Mouse (Mus musculus) cortical plate, adult 2 months (tissue): ENCODE data around the gene Cx3cr1. TPM values are rescaled to one million over a fixed set of nuclear protein-coding genes. Genes with fewer than 3 reads are reported as not detected.

ENCODE experiments used
- H3K27ac ChIP-seq: fragments of 200-500 bp; 2 replicates; pipeline ENCODE4 v1.5.1; 2012; ENCODE audit warnings: low read length, control low read depth, inconsistent platforms; ENCODE audit not compliant: insufficient read depth
- H3K4me1 ChIP-seq: fragments of 200-500 bp; 2 replicates; pipeline ENCODE4 v1.6.1; 2011; ENCODE audit warnings: low read length; ENCODE audit not compliant: control insufficient read depth, insufficient read depth
- H3K4me3 ChIP-seq: fragments of 200-500 bp; 2 replicates; pipeline ENCODE4 v1.5.1; 2011; ENCODE audit warnings: mild to moderate bottlenecking, low read length, control low read depth; ENCODE audit not compliant: insufficient read depth
- CTCF ChIP-seq: fragments of 200-500 bp; IDR thresholded peaks from 2 replicates; pipeline ENCODE4 v1.5.1; 2011; ENCODE audit warnings: mild to moderate bottlenecking, control low read depth, low read length; ENCODE audit not compliant: insufficient read depth; ENCODE audit errors: extremely low read depth
- POLR2A ChIP-seq: fragments of 200-500 bp; IDR thresholded peaks from 2 replicates; pipeline ENCODE4 v1.6.1; 2011; ENCODE audit warnings: mild to moderate bottlenecking, low read length, control low read depth; ENCODE audit not compliant: insufficient read depth; ENCODE audit errors: extremely low read depth
- polyA plus RNA-seq: library from polyadenylated mRNA; depleted of rRNA; stranded (reverse); fragments of >200 nt; gene quantifications from 2 replicates; pipeline ENCODE4 v1.2.3, GENCODE M21; 2012

Cx3cr1 gene
- polyA plus RNA-seq, 1 experiment: 38.2 TPM

DNA sequence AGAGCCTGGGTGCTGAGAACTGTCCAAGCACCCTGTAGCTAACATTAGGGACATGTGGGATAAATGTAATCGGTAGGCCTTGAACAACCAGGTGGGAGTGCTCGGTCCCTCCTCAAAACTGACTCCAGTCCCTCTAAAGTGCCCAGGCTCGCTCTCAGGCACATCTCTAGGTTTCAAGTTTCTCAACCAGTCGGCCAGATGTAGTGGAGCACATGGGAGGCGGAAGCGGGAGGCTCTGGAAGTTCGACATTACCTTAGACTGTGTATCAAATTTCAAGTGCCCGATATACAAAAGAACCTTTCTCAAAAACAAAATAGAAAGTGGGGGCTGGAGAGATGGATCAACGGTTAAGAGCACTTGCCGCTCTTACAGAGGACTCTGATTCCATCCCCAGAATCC, 130.0 kb downstream of the Cx3cr1 start:
- H3K27ac ChIP-seq: no peak overlapping the region
- no peak overlapping the region for H3K4me3 ChIP-seq
- no peaks in the 10 kb centered on the region for H3K4me1 ChIP-seq
- TF ChIP-seq POLR2A: no peak
- no peak for TF ChIP-seq CTCF

DNA sequence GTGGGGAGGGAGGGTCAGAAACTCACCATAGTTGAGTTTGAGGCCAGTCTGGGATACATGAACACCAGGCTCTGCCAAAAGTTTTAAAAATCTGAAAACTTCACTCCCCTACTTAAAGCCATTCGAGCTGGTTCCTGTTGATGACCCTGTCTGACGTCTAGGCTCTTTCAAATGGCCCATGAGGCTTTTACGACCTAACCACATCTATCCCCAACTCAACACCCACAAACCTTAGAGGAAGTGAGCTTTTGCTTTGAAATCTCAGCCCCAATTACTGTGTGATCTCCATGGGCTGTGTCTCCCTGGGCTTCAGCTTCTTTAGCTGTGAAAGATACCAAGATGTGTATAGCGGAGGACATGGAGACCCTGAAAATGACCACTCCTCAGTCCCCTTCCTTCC, 131.2 kb downstream of the Cx3cr1 start:
- Histone ChIP-seq H3K27ac (no peak overlapping the region), H3K4me1 (no peaks in the 10 kb centered on the region), H3K4me3 (no peak overlapping the region)
- TF ChIP-seq POLR2A (no peak), CTCF (no peak)

DNA sequence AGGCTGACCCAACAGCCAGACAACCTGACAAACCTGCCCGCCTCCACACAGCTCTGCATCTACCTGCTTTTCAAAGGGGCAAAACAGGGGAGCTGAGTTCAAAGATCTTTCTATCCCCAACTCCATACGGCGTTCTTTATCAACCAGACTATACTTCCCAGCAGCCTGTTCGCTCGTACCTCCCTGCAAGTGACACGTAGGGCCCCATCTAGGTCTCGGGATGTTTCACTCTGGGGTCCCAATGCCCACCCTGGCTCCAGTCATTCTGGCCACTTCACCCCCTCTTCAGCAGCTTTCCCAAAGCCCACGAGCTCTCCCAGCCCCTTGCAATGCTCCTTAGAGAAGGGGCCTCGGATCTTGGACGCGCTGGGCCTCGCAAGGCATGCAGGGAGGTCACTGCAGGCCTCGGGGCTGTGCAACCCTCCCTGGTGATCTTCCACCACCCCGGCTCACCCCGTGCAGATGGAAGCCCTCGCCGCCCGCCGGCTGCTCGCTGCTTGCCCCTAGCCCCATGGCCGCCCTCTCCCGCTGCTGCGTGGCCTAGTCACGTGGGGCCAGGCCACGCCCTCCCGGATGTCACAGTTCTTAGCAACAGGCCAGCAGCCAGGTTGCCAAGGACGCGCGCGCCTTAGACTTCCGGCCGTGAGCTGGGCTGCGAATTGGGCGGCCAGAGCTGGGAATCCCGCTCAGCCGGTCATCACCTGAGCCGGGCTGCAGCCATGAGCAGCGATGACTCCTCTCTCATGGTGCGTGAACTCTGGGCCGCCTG, 132.5 kb downstream of the Cx3cr1 start, which contains the start of the genes Gorasp1 and Ttc21a:
Gene Gorasp1 (minus strand): TSS at position 561 of the 769 bp plus-strand sequence.
Gene Ttc21a (plus strand): TSS at position 602 of the 769 bp plus-strand sequence.
- Histone ChIP-seq H3K4me3 (peak within 1 kb of the TSS; percentile 86), H3K4me1 (no peaks in the 10 kb centered on the region), H3K27ac (peak within 1 kb of the TSS; percentile 52; the same call in 1 of the 2 replicates)
- no peak for TF ChIP-seq CTCF
- peak; percentile 84 for TF ChIP-seq POLR2A

DNA sequence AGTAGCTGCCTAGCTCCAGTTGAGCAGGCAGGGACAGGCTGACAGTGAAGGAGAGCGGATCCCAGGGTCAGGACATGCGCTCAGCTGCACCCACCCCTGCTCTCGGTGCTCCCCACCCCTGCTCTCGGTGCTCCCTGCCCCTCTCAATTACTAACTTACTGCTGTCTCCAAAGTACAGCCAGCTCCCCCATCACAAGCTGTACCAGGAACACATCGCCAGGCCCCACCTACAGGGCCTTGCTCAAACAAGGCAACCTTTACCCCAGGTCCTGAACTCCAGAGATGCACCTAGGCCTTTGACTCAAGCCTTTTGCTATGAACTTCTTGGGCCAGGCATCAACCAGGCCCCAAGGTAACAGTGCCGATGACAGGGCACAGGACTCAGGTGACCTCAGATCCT, 136.0 kb downstream of the Cx3cr1 start:
- Histone ChIP-seq H3K4me1 (no peaks in the 10 kb centered on the region), H3K4me3 (no peak overlapping the region), H3K27ac (no peak overlapping the region)
- no peak for TF ChIP-seq POLR2A
- TF ChIP-seq CTCF: no peak

DNA sequence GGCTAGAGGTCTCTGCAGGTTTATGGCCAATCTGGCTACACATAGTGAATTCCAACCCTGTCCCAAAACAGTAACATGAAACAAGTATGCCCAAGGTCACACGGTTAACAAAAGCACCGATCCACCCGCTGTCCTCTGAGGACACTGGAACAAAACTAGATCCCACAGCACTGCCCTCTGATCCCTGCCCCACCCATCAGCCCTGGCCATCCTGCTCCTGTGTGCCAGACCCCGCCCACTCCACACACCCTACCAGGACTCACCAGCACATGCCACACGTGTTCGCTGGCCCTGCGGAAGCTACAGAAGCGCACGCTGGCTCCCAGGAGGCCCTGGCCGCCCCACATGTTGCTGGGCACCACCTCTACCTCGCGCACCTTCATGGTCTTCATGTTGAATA, 137.3 kb downstream of the Cx3cr1 start:
- no peak overlapping the region for H3K4me3 ChIP-seq
- TF ChIP-seq POLR2A: no peak
- no peak overlapping the region for H3K27ac ChIP-seq
- no peaks in the 10 kb centered on the region for H3K4me1 ChIP-seq

DNA sequence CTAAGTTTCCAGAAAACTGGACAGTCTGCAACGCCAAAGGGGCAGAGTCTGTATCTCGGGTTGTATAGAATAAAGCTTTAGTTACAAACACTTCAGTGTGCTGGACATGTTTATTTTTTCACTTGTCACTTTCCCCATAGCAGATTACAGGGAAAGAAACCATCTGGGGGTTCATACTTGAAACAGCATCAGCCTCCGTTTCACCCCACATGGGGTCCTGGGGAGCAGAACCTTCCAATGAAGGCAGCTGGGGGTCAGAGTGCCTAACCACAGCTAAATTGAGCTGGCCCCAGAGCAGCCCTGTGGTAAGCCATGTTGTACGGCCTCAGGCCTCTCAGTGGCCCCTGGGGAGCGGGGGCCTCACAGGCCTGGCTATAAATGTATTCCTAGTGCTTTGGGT, 143.2 kb downstream of the Cx3cr1 start:
- no peak overlapping the region for H3K27ac ChIP-seq
- no peak overlapping the region for H3K4me3 ChIP-seq
- no peaks in the 10 kb centered on the region for H3K4me1 ChIP-seq
- TF ChIP-seq POLR2A: no peak
- TF ChIP-seq CTCF: no peak

DNA sequence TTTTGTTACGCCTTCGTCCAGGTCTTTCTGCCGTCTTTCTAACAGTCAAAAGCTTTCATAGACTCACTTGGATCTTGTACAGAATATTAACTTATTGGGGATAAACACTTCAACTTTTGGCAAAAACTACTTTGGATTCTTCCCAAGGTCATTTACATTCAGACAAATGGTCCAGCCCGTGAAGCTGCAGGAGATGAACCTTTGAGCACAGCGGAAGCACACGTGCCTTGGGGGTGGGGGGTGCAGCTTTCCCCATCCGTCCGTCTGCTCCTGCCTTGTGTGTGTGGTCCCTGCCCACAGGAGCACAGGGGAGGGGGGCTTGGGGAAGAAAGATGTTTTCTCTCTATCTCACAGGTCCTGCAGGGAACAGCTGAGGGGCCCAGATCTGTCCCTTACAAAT, 143.9 kb downstream of the Cx3cr1 start:
- TF ChIP-seq CTCF (no peak), POLR2A (no peak)
- H3K27ac ChIP-seq: no peak overlapping the region
- no peak overlapping the region for H3K4me3 ChIP-seq
- H3K4me1 ChIP-seq: no peaks in the 10 kb centered on the region

DNA sequence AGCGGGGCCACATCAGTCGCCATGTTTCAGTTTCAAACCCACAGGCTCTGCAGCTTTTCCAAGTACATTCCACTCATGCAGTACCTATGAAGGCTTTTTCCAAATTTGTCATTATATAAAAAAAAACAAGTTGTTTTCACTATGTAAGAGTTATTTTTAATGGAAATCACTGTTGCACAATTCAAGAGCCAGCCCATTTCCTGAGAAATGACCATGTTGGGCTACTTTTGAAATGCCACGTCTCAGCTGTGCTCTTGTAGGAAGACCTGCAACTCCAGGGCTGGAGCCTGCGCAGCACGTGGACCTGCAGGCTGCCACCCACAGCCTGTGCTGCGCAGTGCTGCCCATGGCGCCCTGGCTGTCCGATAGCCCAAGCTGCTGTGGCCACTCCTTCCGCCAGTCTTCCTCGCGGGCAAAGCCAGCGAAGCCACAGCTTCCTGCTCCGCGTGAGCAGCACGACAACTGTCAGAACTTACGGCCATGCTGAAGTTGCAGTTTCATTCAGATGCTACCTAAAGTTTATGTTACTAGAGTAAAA, 144.5 kb downstream of the Cx3cr1 start:
- TF ChIP-seq POLR2A (no peak), CTCF (no peak)
- no peaks in the 10 kb centered on the region for H3K4me1 ChIP-seq
- no peak overlapping the region for H3K4me3 ChIP-seq
- no peak overlapping the region for H3K27ac ChIP-seq

DNA sequence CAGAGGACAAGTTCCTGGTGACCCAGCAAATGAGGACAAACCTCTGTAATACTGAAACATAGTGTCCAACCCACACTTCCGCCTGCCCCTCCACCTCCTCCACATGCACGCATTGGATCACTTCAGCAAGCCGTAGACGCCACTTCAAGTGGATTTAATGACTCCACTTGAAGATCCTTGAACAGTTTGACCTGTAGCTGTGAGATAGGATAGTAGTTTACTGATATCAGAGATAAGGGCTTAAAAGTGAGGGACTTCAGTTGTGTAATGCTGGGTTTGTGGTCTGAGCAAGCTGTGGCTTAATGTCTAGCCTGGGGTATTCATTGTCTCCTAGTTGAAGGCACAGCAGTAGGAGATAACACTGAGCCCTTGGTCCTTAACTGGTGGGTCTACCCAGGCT, 146.2 kb downstream of the Cx3cr1 start:
- no peak for TF ChIP-seq POLR2A
- no peak for TF ChIP-seq CTCF

DNA sequence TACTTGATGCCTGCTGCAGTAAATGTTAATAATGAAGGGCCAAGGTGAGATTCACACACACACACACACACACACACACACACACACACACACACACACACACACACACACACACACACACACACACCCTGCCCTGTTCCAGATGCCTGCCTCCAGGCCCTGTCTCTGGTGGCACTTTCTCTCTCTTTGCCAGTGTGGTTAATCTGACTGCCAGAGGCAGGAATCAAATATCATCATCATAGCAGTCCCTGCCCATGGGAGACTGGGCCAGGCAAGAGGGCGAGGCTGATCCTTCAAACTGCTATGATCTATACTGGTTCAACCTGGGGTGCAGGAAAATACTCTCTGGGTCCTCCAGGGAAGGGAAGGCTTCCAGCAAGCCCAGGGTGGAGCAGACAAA, 149.8 kb downstream of the Cx3cr1 start:
- TF ChIP-seq CTCF (no peak), POLR2A (no peak)
- H3K4me3 ChIP-seq: no peak overlapping the region
- H3K27ac ChIP-seq: no peak overlapping the region
- H3K4me1 ChIP-seq: no peaks in the 10 kb centered on the region

More for the DNA sequence above, 146.2 kb downstream of the Cx3cr1 start:
- no peak overlapping the region for H3K4me3 ChIP-seq
- H3K27ac ChIP-seq: no peak overlapping the region
- no peaks in the 10 kb centered on the region for H3K4me1 ChIP-seq
